Mouse (Mus musculus): Measurements from ENCODE around the gene AC109138.7. TPM values are rescaled to one million over a fixed set of nuclear protein-coding genes. Genes with fewer than 3 reads are reported as not detected.

The AC109138.7 gene
- polyA plus RNA-seq (2011; ENCODE audit: insufficient read length, low read depth, missing spikeins), result not detected in 2 replicates

- TF ChIP-seq CTCF (IDR thresholded peaks at IDR 0.05; ENCODE audit: borderline replicate concordance, insufficient read depth, low read length), result no peak
- H3K27ac ChIP-seq (ENCODE audit: insufficient read depth, low read length), result peak within 1 kb of the TSS; percentile 99
- H3K4me3 ChIP-seq (ENCODE audit: insufficient read depth, low read length), result peak within 1 kb of the TSS; percentile 71
- H3K4me1 ChIP-seq (ENCODE audit: control insufficient read depth, insufficient read depth, low read length), result peaks cover 20% of the 10 kb centered on the region
These were observed at the start of gene AC109138.7, which contains the start of gene Clcf1 for GRCm38 (mm10) chr19:4214071-4214770. AC109138.7 (plus strand) TSS chr19:4214357. Clcf1 (plus strand) TSS chr19:4214238.

- H3K4me3 ChIP-seq (ENCODE audit: insufficient read depth, low read length), result no peak overlapping the region
- no peak overlapping the region for H3K27ac ChIP-seq (ENCODE audit: insufficient read depth, low read length)
- TF ChIP-seq CTCF (IDR thresholded peaks at IDR 0.05; ENCODE audit: borderline replicate concordance, insufficient read depth, low read length), result no peak
- no peak for TF ChIP-seq POLR2A (IDR thresholded peaks at IDR 0.05; ENCODE audit: low read depth, low read length)
- no peaks in the 10 kb centered on the region for H3K4me1 ChIP-seq (ENCODE audit: control insufficient read depth, insufficient read depth, low read length)
These were observed 49.4 kb upstream of the AC109138.7 start for GRCm38 (mm10) chr19:4164721-4165120.

GRCm38 (mm10) chr19:4166678-4167476, 47.3 kb upstream of the AC109138.7 start:
- no peak overlapping the region for H3K4me3 ChIP-seq (ENCODE audit: insufficient read depth, low read length)
- TF ChIP-seq CTCF (IDR thresholded peaks at IDR 0.05; ENCODE audit: borderline replicate concordance, insufficient read depth, low read length) (no peak), POLR2A (IDR thresholded peaks at IDR 0.05; ENCODE audit: low read depth, low read length) (no peak)
- no peaks in the 10 kb centered on the region for H3K4me1 ChIP-seq (ENCODE audit: control insufficient read depth, insufficient read depth, low read length)
- no peak overlapping the region for H3K27ac ChIP-seq (ENCODE audit: insufficient read depth, low read length)

- H3K4me3 ChIP-seq (ENCODE audit: insufficient read depth, low read length), result peak overlapping the region; percentile 12
- peak; percentile 93 for TF ChIP-seq POLR2A (IDR thresholded peaks at IDR 0.05; ENCODE audit: low read depth, low read length)
- TF ChIP-seq CTCF (IDR thresholded peaks at IDR 0.05; ENCODE audit: borderline replicate concordance, insufficient read depth, low read length), result peak; percentile 78
- peaks cover 2% of the 10 kb centered on the region; the same call in 1 of the 2 replicates for H3K4me1 ChIP-seq (ENCODE audit: control insufficient read depth, insufficient read depth, low read length)
- H3K27ac ChIP-seq (ENCODE audit: insufficient read depth, low read length), result peak overlapping the region; percentile 22
These were observed 44.8 kb upstream of the AC109138.7 start for GRCm38 (mm10) chr19:4169378-4169784.

DNA sequence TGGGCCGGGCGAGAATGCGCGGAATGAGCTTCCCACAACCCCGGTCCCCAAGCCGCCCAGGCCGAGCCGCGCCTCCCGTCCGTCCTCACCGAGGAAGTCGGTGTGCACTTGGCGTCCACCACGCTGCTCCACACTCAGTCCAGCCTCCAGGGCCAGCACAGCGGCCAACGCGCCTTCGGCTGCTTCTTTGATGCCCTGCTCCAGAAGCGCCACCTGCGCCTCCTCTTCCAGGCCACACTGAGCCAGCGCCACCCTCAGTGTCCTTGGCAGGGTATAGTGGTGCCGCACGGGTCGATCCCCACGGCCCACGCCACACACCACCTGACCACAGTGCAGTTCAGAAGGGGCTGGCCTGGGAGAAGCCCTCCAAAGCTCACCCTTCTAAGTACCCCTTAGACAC, 44.3 kb upstream of the AC109138.7 start:
- Histone ChIP-seq H3K4me3 (ENCODE audit: insufficient read depth, low read length) (peak overlapping the region; percentile 3), H3K4me1 (ENCODE audit: control insufficient read depth, insufficient read depth, low read length) (peaks cover 2% of the 10 kb centered on the region; the same call in 1 of the 2 replicates), H3K27ac (ENCODE audit: insufficient read depth, low read length) (peak overlapping the region; percentile 22)
- TF ChIP-seq POLR2A (IDR thresholded peaks at IDR 0.05; ENCODE audit: low read depth, low read length), result no peak
- no peak for TF ChIP-seq CTCF (IDR thresholded peaks at IDR 0.05; ENCODE audit: borderline replicate concordance, insufficient read depth, low read length)

DNA sequence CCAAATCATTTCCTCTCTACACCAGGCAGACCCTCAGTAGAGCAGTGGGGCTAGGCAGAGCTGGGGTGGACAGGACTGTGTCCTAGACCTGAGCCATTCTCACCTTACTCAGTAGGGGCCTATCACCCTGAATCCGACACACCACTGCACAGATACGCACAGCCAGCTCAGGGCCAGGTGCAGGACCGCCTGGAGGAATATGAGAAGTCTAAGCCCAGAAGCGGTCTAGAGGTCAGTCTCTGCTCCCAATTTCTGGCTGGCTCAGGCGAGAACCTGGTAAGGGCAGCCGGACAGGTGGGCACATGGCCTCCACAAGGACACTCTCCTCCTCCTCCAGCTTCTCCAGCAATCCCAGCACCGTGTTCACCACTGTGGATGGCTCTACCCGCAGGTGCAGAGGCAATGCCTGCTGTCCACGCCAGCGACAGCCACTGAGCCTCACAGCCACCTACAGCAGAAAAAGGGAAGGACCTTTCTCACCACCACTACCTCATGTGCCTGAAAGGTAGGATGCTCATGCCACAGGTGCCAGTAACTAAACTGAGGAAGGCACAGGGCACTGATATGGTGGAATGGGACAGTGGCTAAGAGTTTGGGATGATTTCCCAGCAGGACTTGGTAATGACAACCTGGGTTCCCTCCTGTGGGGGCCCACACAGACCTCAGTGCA, 43.3 kb upstream of the AC109138.7 start:
- H3K27ac ChIP-seq (ENCODE audit: insufficient read depth, low read length), result no peak overlapping the region
- H3K4me3 ChIP-seq (ENCODE audit: insufficient read depth, low read length), result no peak overlapping the region
- peaks cover 6% of the 10 kb centered on the region; the same call in 1 of the 2 replicates for H3K4me1 ChIP-seq (ENCODE audit: control insufficient read depth, insufficient read depth, low read length)
- TF ChIP-seq POLR2A (IDR thresholded peaks at IDR 0.05; ENCODE audit: low read depth, low read length) (no peak), CTCF (IDR thresholded peaks at IDR 0.05; ENCODE audit: borderline replicate concordance, insufficient read depth, low read length) (no peak)

DNA sequence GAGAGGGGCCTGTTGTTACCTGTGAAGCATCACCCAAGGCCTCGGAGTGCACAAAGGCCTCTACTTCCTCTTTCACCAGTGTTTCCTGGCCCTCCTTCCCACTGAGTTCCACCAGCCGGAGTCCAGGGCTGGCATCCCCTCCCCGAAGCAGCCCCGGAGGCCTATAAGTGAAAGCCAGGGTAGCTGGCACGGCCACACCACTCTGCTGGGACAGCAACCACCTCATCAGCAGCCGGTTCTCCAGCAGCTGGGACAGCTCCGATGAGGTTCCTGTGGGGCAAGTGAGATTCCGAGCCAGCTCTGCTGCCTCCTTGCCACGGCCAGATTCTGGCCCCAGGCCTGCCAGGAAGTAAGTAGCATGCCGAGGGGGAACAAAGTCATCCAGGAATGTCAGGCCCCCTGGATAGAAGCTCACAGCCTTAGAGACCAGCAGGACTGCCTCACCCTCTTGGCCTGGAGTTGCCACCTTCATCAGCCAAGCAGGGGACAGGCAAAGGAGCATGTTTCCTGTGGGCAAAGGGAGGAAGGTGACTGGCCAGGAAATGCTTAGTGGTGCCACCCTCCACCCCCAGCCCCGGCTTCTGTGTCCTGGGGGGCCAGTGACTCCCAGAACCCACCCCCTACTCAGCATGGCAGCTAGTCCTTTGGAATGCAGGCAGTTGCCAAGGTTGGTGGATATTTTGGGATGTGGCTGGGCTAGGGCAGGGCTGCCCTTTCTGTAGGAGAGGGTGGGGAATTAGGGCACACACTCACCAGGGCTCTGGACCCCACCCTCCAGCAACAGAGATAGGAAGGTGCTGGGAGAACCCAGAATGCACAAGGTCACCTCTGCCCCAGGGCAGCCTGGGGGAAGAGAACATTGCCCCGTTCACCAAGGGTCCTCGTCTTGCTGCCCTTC, 42.5 kb upstream of the AC109138.7 start:
- Histone ChIP-seq H3K4me3 (ENCODE audit: insufficient read depth, low read length) (no peak overlapping the region), H3K4me1 (ENCODE audit: control insufficient read depth, insufficient read depth, low read length) (peaks cover 6% of the 10 kb centered on the region; the same call in 1 of the 2 replicates), H3K27ac (ENCODE audit: insufficient read depth, low read length) (no peak overlapping the region)
- no peak for TF ChIP-seq POLR2A (IDR thresholded peaks at IDR 0.05; ENCODE audit: low read depth, low read length)
- TF ChIP-seq CTCF (IDR thresholded peaks at IDR 0.05; ENCODE audit: borderline replicate concordance, insufficient read depth, low read length), result no peak

DNA sequence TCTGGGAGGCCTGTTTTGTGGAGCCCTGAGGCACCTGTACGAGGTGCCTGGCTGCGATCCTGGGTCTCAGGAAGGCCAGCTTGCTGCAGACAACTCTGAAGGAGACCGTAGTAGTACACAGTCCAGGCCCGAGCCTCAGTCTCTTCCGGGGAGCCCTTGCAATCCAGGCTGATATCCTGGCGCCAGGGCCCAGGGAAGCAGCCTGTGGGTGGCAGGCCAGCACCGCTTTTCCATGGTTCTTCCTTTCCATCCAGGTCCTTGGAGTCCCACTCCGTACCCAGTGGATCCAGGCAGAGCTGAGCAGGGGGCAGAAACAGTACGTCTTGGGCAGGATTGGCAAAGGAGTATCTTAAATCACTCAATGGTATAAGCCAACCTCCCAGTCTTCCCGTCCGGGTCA, 41.2 kb upstream of the AC109138.7 start:
- TF ChIP-seq CTCF (IDR thresholded peaks at IDR 0.05; ENCODE audit: borderline replicate concordance, insufficient read depth, low read length), result no peak
- no peak for TF ChIP-seq POLR2A (IDR thresholded peaks at IDR 0.05; ENCODE audit: low read depth, low read length)
- no peak overlapping the region for H3K27ac ChIP-seq (ENCODE audit: insufficient read depth, low read length)
- H3K4me1 ChIP-seq (ENCODE audit: control insufficient read depth, insufficient read depth, low read length), result peaks cover 6% of the 10 kb centered on the region; the same call in 1 of the 2 replicates
- no peak overlapping the region for H3K4me3 ChIP-seq (ENCODE audit: insufficient read depth, low read length)
